Mouse (Mus musculus): Measurements from ENCODE around the gene Tigd4. TPM values are rescaled to one million over a fixed set of nuclear protein-coding genes. Genes with fewer than 3 reads are reported as not detected.
A peak's percentile ranks its signal among the peaks of the same experiment; 100 is the strongest.

Tigd4 gene
- polyA plus RNA-seq, 2 experiments: not detected

DNA sequence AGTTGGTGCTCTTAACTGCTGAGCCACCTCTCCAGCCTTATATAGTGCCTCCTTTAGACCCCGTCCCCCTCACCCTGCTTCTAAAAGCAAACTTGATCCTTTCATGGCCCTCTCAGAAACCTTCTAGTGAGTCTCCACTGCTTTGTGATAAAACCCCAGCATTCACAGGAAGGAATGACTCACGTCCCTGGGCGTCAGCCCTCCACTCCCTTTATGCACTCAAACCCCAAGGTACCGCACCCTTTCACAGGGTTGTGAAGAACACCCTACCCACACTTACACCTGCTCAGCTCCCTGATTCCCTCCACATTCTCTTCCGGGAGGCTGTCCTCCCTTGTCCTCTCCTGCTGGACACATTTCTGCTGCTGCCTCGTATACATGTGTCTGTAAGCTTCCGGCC lies 25.7 kb downstream of the Tigd4 start:
- H3K36me3 ChIP-seq (replicated peaks; ENCODE audit: control insufficient read depth, insufficient read depth, low read depth): no peaks in the 10 kb centered on the region
- ATAC-seq (ENCODE audit: insufficient read depth) (no peak), DNase-seq (ENCODE audit: low read depth in 3 of 3, low spot score in 3 of 3) (no peak)
- no peak overlapping the region for H3K9ac ChIP-seq (replicated peaks)
- H3K4me1 ChIP-seq (replicated peaks; ENCODE audit: control insufficient read depth in 2 of 2, insufficient read depth in 2 of 2, low read length in 1 of 2): 0 out of 4 replicates have a peak, but pooled peaks cover 0 to 2% of the 10 kb centered on the region in 2 experiments
- H3K9me3 ChIP-seq (ENCODE audit: control insufficient read depth, low read length): no peaks in the 10 kb centered on the region
- no peak overlapping the region for H3K4me3 ChIP-seq (ENCODE audit: insufficient read depth in 1 of 2, low read depth in 2 of 2, low read length in 2 of 2)
- TF ChIP-seq EP300 (IDR thresholded peaks at IDR 0.05; ENCODE audit: low read depth): no peak
- no peak for TF ChIP-seq CTCF (IDR thresholded peaks at IDR 0.05; ENCODE audit: low read depth)
- no peak overlapping the region for H3K27ac ChIP-seq
- H3K27me3 ChIP-seq (ENCODE audit: control insufficient read depth, insufficient read depth, low read length): no peaks in the 10 kb centered on the region
- no peak overlapping the region for H3K4me2 ChIP-seq (ENCODE audit: low read depth)
- 63% methylated on average over 7 of the region's 7 CpGs for WGBS (ENCODE audit: insufficient replicate concordance)

GRCm38 (mm10) chr3:84619725-84620124 lies 26.4 kb downstream of the Tigd4 start:
- no peak for ATAC-seq (ENCODE audit: insufficient read depth)
- Histone ChIP-seq H3K9ac (replicated peaks) (no peak overlapping the region), H3K4me1 (replicated peaks; ENCODE audit: control insufficient read depth in 2 of 2, insufficient read depth in 2 of 2, low read length in 1 of 2) (0 out of 4 replicates have a peak, but pooled peaks cover 0 to 2% of the 10 kb centered on the region in 2 experiments), H3K36me3 (replicated peaks; ENCODE audit: control insufficient read depth, insufficient read depth, low read depth) (no peaks in the 10 kb centered on the region), H3K9me3 (ENCODE audit: control insufficient read depth, low read length) (no peaks in the 10 kb centered on the region), H3K27ac (no peak overlapping the region), H3K4me3 (ENCODE audit: insufficient read depth in 1 of 2, low read depth in 2 of 2, low read length in 2 of 2) (no peak overlapping the region), H3K27me3 (ENCODE audit: control insufficient read depth, insufficient read depth, low read length) (no peaks in the 10 kb centered on the region), H3K4me2 (ENCODE audit: low read depth) (no peak overlapping the region)
- DNase-seq (ENCODE audit: low read depth in 3 of 3, low spot score in 3 of 3): no peak
- WGBS (ENCODE audit: insufficient replicate concordance): 75% methylated on average over 6 of the region's 6 CpGs
- TF ChIP-seq CTCF (IDR thresholded peaks at IDR 0.05; ENCODE audit: low read depth): no peak
- no peak for TF ChIP-seq EP300 (IDR thresholded peaks at IDR 0.05; ENCODE audit: low read depth)

DNA sequence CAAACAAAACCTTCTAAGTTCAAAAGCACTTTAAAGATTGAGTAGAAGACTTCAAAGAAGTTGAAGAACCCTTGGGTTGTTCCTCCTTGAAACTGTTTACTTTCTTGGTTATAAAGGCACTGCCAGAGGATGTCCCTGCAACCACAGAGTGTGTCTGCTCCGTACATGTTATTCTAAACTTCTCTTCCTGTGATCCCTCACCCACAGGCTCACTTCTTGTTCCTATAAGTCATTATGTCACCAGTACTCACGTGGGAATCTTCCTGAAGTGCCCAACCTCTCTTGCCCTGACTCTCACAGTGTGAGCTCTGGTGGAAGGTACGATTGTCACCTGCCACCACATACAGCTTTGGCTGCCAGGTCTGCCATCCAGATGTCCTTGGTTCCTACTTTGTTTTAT lies 28.7 kb downstream of the Tigd4 start:
- Histone ChIP-seq H3K4me1 (replicated peaks; ENCODE audit: control insufficient read depth in 2 of 2, insufficient read depth in 2 of 2, low read length in 1 of 2) (no peaks in the 10 kb centered on the region), H3K4me2 (ENCODE audit: low read depth) (no peak overlapping the region), H3K27me3 (ENCODE audit: control insufficient read depth, insufficient read depth, low read length) (no peaks in the 10 kb centered on the region), H3K27ac (no peak overlapping the region), H3K36me3 (replicated peaks; ENCODE audit: control insufficient read depth, insufficient read depth, low read depth) (no peaks in the 10 kb centered on the region), H3K9me3 (ENCODE audit: control insufficient read depth, low read length) (no peaks in the 10 kb centered on the region), H3K4me3 (ENCODE audit: insufficient read depth in 1 of 2, low read depth in 2 of 2, low read length in 2 of 2) (no peak overlapping the region), H3K9ac (replicated peaks) (no peak overlapping the region)
- DNase-seq (ENCODE audit: low read depth in 3 of 3, low spot score in 3 of 3): no peak
- TF ChIP-seq CTCF (IDR thresholded peaks at IDR 0.05; ENCODE audit: low read depth) (no peak), EP300 (IDR thresholded peaks at IDR 0.05; ENCODE audit: low read depth) (no peak)
- 14% methylated on average over 3 of the region's 3 CpGs for WGBS (ENCODE audit: insufficient replicate concordance)
- no peak for ATAC-seq (ENCODE audit: insufficient read depth)

DNA sequence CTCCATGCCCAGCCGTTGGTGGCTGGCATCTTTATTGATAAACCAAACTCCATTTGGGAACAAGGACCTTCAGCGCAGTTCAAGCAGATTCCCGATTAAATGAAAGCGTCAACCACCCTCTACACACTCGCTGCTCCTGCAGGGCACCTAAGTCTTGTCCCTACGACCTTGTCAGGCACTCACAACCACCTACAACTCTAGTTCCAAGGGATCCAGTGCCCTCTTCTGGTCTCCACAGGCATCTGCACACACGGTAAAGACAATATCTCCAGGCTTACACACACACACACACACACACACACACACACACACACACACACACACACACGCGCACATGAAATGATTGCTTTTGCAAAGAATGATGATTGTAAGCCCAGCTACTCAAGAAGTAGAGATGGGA lies 38.2 kb downstream of the Tigd4 start:
- Histone ChIP-seq H3K27ac (no peak overlapping the region), H3K9ac (replicated peaks) (no peak overlapping the region), H3K4me2 (ENCODE audit: low read depth) (no peak overlapping the region), H3K4me3 (ENCODE audit: insufficient read depth in 1 of 2, low read depth in 2 of 2, low read length in 2 of 2) (no peak overlapping the region), H3K27me3 (ENCODE audit: control insufficient read depth, insufficient read depth, low read length) (no peaks in the 10 kb centered on the region), H3K9me3 (ENCODE audit: control insufficient read depth, low read length) (no peaks in the 10 kb centered on the region), H3K4me1 (replicated peaks; ENCODE audit: control insufficient read depth in 2 of 2, insufficient read depth in 2 of 2, low read length in 1 of 2) (no peaks in the 10 kb centered on the region), H3K36me3 (replicated peaks; ENCODE audit: control insufficient read depth, insufficient read depth, low read depth) (no peaks in the 10 kb centered on the region)
- WGBS (ENCODE audit: insufficient replicate concordance): 73% methylated on average over 9 of the region's 9 CpGs
- DNase-seq (ENCODE audit: low read depth in 3 of 3, low spot score in 3 of 3) (no peak), ATAC-seq (ENCODE audit: insufficient read depth) (no peak)
- no peak for TF ChIP-seq EP300 (IDR thresholded peaks at IDR 0.05; ENCODE audit: low read depth)
- peak; percentile 18; the same call in 1 of the 2 replicates for TF ChIP-seq CTCF (IDR thresholded peaks at IDR 0.05; ENCODE audit: low read depth)

- Histone ChIP-seq H3K4me1 (replicated peaks; ENCODE audit: control insufficient read depth in 2 of 2, insufficient read depth in 2 of 2, low read length in 1 of 2) (no peaks in the 10 kb centered on the region), H3K4me3 (ENCODE audit: insufficient read depth in 1 of 2, low read depth in 2 of 2, low read length in 2 of 2) (no peak overlapping the region), H3K9me3 (ENCODE audit: control insufficient read depth, low read length) (no peaks in the 10 kb centered on the region), H3K36me3 (replicated peaks; ENCODE audit: control insufficient read depth, insufficient read depth, low read depth) (no peaks in the 10 kb centered on the region), H3K9ac (replicated peaks) (no peak overlapping the region), H3K4me2 (ENCODE audit: low read depth) (no peak overlapping the region), H3K27ac (no peak overlapping the region), H3K27me3 (ENCODE audit: control insufficient read depth, insufficient read depth, low read length) (no peaks in the 10 kb centered on the region)
- 65% methylated on average over 6 of the region's 6 CpGs for WGBS (ENCODE audit: insufficient replicate concordance)
- ATAC-seq (ENCODE audit: insufficient read depth) (no peak), DNase-seq (ENCODE audit: low read depth in 3 of 3, low spot score in 3 of 3) (no peak)
- TF ChIP-seq EP300 (IDR thresholded peaks at IDR 0.05; ENCODE audit: low read depth): no peak
- no peak for TF ChIP-seq CTCF (IDR thresholded peaks at IDR 0.05; ENCODE audit: low read depth)
Observed at GRCm38 (mm10) chr3:84637095-84637494, 43.7 kb downstream of the Tigd4 start.
